15 mouse cellular contexts compared by ENCODE assay signal in genomic region chr13:119339762-119340161, GRCm38 (mm10).
DNase-seq lines count a peak whose midpoint lies in the region; ATAC-seq and TF ChIP-seq lines count a peak whose summit lies in the region.
"Had no signal": no experiment of that assay in that cellular context is flagged by ENCODE, and none has a peak within 500 bp of the region (broad histone marks: within the 10 kb centered on the region; RNA-seq: fewer than 3 reads in every experiment).

No protein-coding gene starts in this region.

- intact Hi-C loops in gastrocnemius, postnatal 36 days (cut with DNase I), result no loop called here

- no peaks in the 10 kb centered on the region for H3K4me1 ChIP-seq in heart, embryonic 12.5 days (replicated peaks)
- H3K4me1 ChIP-seq in lung, postnatal 0 days (ENCODE audit: insufficient read depth, low read depth, low read length), result no peaks in the 10 kb centered on the region
- H3K4me1 ChIP-seq: forebrain, embryonic 10.5 days; hindbrain, embryonic 13.5 days; limb, embryonic 15.5 days; megakaryocyte, embryonic 14.5 days had no signal

- peaks cover 56% of the 10 kb centered on the region for H3K36me3 ChIP-seq in heart, embryonic 12.5 days
- no peaks in the 10 kb centered on the region; the same call in 1 of the 2 replicates for H3K36me3 ChIP-seq in lung, postnatal 0 days (ENCODE audit: insufficient read depth, low read length)

- no peak for TF ChIP-seq EP300 in lung, postnatal 0 days (IDR thresholded peaks at IDR 0.05)

- ATAC-seq in heart, embryonic 12.5 days (ENCODE audit: insufficient number of reproducible peaks, low FRiP score), result no peak
- peak; percentile 42 for ATAC-seq in lung, postnatal 0 days

- DNase-seq in heart, adult 18-20 months, result peak; percentile 85 to 89
- peak; percentile 92 for DNase-seq in gastrocnemius, adult 18-20 months (ENCODE audit: low spot score)
- DNase-seq in gastrocnemius, postnatal 36 days, result peak; percentile 77 to 84
- DNase-seq in lung, postnatal 0 days (ENCODE audit: low spot score), result peak; percentile 36
- no peak for DNase-seq in right cerebral cortex, adult 18-20 months
- DNase-seq in left cerebral cortex, adult 9 months (ENCODE audit: low spot score in 2 of 2), result no peak
- no peak for DNase-seq in neural tube, embryonic 10.5 days (ENCODE audit: extremely low spot score, low spot score)
- DNase-seq: kidney, adult 8-10 months; retina, postnatal 1 day had no signal

- no peak overlapping the region for H3K4me3 ChIP-seq in heart, embryonic 12.5 days
- H3K4me3 ChIP-seq in lung, postnatal 0 days (ENCODE audit: low read depth, low read length), result no peak overlapping the region
- H3K4me3 ChIP-seq: forebrain, embryonic 10.5 days; hindbrain, embryonic 13.5 days; limb, embryonic 15.5 days; megakaryocyte, embryonic 14.5 days; myocyte had no signal

- H3K9ac ChIP-seq in heart, embryonic 12.5 days, result no peak overlapping the region
- no peak overlapping the region for H3K9ac ChIP-seq in lung, postnatal 0 days (replicated peaks; ENCODE audit: low read depth)
- H3K9ac ChIP-seq: hindbrain, embryonic 13.5 days; limb, embryonic 15.5 days had no signal

- H3K27me3 ChIP-seq in heart, embryonic 12.5 days (replicated peaks), result no peaks in the 10 kb centered on the region
- H3K27me3 ChIP-seq in lung, postnatal 0 days (replicated peaks; ENCODE audit: insufficient read depth, low read length), result no peaks in the 10 kb centered on the region
- H3K27me3 ChIP-seq: hindbrain, embryonic 13.5 days; limb, embryonic 15.5 days; megakaryocyte, embryonic 14.5 days had no signal

- H3K27ac ChIP-seq in heart, embryonic 12.5 days (ENCODE audit: poor library complexity, severe bottlenecking), result no peak overlapping the region
- no peak overlapping the region for H3K27ac ChIP-seq in lung, postnatal 0 days (ENCODE audit: low read length)
- H3K27ac ChIP-seq: forebrain, embryonic 10.5 days; hindbrain, embryonic 13.5 days; limb, embryonic 15.5 days had no signal

- no peak for TF ChIP-seq CTCF in lung, postnatal 0 days (IDR thresholded peaks at IDR 0.05)

- 89% methylated on average over 11 of the region's 11 CpGs for WGBS in heart, embryonic 12.5 days
- 64% methylated on average over 11 of the region's 11 CpGs for WGBS in lung, postnatal 0 days

- no peaks in the 10 kb centered on the region for H3K9me3 ChIP-seq in heart, embryonic 12.5 days (replicated peaks)
- no peaks in the 10 kb centered on the region for H3K9me3 ChIP-seq in lung, postnatal 0 days (ENCODE audit: low read length)
- H3K9me3 ChIP-seq: forebrain, embryonic 10.5 days; hindbrain, embryonic 13.5 days; limb, embryonic 15.5 days; megakaryocyte, embryonic 14.5 days had no signal

- no peak overlapping the region for H3K4me2 ChIP-seq in heart, embryonic 12.5 days
- H3K4me2 ChIP-seq in lung, postnatal 0 days (replicated peaks; ENCODE audit: low read depth, low read length), result no peak overlapping the region
- H3K4me2 ChIP-seq: hindbrain, embryonic 13.5 days; limb, embryonic 15.5 days had no signal

Comparison
In these comparisons a context has a peak if more than half of its experiments do, and no peak if none do; other contexts are left out.
1. DNase-seq: peak in heart, adult 18-20 months (2 of 2), gastrocnemius, adult 18-20 months (single experiment), gastrocnemius, postnatal 36 days (2 of 2) and lung, postnatal 0 days (single experiment); none in right cerebral cortex, adult 18-20 months (single experiment), left cerebral cortex, adult 9 months (0 of 2) and neural tube, embryonic 10.5 days (single experiment).